Mouse (Mus musculus) kidney, adult 2 months (tissue): ENCODE results near the gene Sim2.

Experiments
- CTCF ChIP-seq: fragments of 200-500 bp; conservative IDR thresholded peaks from 2 replicates; pipeline ENCODE4 v1.5.1; 2011; ENCODE audit warnings: low read depth, mild to moderate bottlenecking, control low read depth, low read length, moderate library complexity, mixed read lengths; ENCODE audit not compliant: insufficient read depth, insufficient read length
- POLR2A ChIP-seq: fragments of 200-500 bp; IDR thresholded peaks from one replicate; pipeline ENCODE4 v1.6.1; 2011; ENCODE audit warnings: low read depth, low read length, control low read depth

- no peak for TF ChIP-seq CTCF
- TF ChIP-seq POLR2A: no peak
Observed at GRCm38 (mm10) chr16:94071468-94071867, 13.3 kb upstream of the Sim2 start.
